Mouse (Mus musculus): ENCODE measurements around the gene Ntn4.
"Not testable (repeated sequence)": the region's sequence is repeated elsewhere in the genome, so short reads cannot be mapped to it uniquely, and the experiment has no call there.

Gene Ntn4

GRCm38 (mm10) chr10:93683896-93684295 lies 43.4 kb downstream of the Ntn4 start:
- no peak for DNase-seq (ENCODE audit: inconsistent ontology term)

- not testable (repeated sequence) for DNase-seq (ENCODE audit: inconsistent ontology term)
These were observed 44.9 kb downstream of the Ntn4 start for GRCm38 (mm10) chr10:93685416-93685815.

DNA sequence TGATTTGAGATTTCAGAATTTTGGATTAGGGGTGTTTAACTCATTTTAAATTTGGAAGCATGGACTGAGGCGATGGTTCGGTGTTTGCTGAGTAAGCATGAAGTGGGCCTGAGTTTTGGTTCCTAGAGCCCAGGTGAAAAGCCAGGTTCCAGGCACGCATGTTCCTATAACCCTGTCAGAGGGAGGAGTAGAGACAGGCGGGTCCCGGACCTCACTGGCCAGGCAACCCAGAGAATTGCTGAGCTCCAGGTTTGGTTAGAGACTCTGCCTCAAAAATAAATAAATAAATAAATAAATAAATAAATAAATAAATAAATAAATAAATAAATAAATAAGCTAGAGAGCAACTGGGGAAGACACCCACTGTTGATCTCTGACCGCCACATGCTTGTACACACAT lies 46.1 kb downstream of the Ntn4 start:
- DNase-seq (ENCODE audit: inconsistent ontology term): no peak

GRCm38 (mm10) chr10:93687781-93688180 lies 47.3 kb downstream of the Ntn4 start:
- no peak for DNase-seq (ENCODE audit: inconsistent ontology term)

GRCm38 (mm10) chr10:93688306-93689171 lies 48.1 kb downstream of the Ntn4 start:
- no peak for DNase-seq (ENCODE audit: inconsistent ontology term)

GRCm38 (mm10) chr10:93691344-93691743 lies 50.9 kb downstream of the Ntn4 start:
- no peak for DNase-seq (ENCODE audit: inconsistent ontology term)

DNA sequence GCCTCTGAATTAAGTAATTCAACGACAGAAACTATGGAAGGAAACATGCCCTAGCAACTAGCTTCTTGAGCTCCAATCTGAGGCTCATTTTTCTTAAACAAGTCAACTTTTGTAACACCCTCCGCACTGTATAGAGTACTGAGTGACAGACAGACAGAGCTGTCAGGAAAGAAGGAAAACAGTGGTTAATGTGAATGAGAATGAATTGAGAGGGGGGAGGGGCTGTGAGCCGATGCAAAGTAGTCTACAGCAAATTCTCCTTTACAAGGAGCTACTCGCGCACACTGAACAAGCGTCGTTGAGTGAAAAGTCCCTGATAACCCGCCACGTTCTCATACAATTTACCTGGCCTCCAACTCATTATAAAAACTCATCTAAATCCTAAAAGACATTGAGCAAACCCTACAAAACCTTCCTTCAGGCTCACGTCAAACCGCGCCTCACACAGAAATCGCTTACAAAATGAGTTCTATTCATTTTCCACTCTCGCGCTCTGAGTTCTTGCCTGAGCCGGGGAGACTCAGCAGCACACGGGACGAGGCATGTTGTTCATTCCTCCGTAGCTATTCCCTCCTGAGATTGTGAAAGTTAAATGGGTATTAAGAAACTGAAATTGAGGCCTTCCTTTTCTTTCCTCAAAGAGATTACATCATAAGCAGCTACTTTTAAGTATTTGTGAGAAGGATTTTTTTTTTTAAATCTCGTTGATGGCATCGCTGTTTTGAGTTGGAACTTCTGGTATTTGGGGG lies 54.7 kb downstream of the Ntn4 start:
- DNase-seq (ENCODE audit: inconsistent ontology term): no peak

- no peak for DNase-seq (ENCODE audit: inconsistent ontology term)
These were observed 55.5 kb downstream of the Ntn4 start for GRCm38 (mm10) chr10:93696001-93696400.

- no peak for DNase-seq (ENCODE audit: inconsistent ontology term)
These were observed 57.5 kb downstream of the Ntn4 start for GRCm38 (mm10) chr10:93697866-93698483.

- no peak for DNase-seq (ENCODE audit: inconsistent ontology term)
These were observed 59.4 kb downstream of the Ntn4 start for GRCm38 (mm10) chr10:93699689-93700478.

DNA sequence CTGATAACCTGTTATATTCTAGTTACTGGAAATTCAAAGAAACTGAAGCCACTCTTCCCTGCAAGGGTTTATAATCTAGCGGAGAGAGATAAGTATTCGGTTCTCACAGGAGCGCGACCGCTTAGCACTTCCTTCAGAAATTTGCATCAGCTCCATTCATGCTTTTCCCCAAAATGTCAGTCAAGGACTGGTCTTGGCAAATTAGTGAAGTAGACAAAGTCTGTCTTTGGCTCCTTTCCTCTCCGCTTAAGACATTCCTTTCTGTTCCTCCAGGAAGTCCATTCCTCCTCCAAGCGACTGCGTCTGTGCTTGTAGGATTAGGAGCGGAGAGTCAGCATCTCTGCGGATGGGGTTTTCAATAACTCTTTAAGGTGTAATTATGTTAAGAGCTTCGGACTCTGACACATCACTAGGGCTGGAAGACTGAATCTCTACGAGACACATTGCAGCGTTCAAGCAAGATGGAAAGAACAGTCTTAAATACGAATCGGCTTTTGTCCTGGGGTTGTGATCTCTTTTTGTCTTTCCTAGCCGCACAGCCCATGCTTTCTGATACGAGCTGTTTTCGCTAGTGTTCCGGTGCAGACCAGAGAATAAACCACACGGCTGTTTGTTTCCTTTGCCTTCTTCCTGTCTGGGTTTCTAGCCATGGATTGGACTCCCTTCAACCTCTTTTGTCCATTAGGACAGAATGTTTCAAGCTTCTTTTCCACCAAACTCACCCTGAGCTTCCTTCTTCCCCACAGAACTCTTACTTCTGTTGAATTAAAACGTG lies 60.3 kb downstream of the Ntn4 start:
- DNase-seq (ENCODE audit: inconsistent ontology term): no peak

- no peak for DNase-seq (ENCODE audit: inconsistent ontology term)
These were observed 63.5 kb downstream of the Ntn4 start for GRCm38 (mm10) chr10:93703946-93704345.

- no peak for DNase-seq (ENCODE audit: inconsistent ontology term)
These were observed 66.9 kb downstream of the Ntn4 start for GRCm38 (mm10) chr10:93707149-93708075.

GRCm38 (mm10) chr10:93708076-93708473 lies 67.6 kb downstream of the Ntn4 start:
- no peak for DNase-seq (ENCODE audit: inconsistent ontology term)

DNA sequence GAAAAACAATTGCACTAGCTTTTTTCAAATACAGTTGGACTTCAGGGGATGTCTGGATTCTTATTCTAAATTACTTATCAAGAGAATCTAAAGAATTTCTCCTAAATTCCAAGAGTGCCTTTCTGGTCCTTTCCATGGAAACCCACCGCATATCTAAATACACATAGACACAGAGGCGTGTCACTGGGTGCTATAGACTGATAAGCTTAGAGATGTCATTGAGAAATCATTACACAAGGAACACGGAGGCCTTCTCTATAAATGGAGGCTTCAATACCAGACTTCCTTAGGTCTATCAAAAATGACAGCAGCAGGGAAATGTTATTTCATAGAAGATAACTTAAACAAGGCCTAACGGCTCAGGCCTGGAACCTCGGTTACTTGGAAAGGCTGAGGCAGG lies 68.0 kb downstream of the Ntn4 start:
- DNase-seq (ENCODE audit: inconsistent ontology term): no peak

DNA sequence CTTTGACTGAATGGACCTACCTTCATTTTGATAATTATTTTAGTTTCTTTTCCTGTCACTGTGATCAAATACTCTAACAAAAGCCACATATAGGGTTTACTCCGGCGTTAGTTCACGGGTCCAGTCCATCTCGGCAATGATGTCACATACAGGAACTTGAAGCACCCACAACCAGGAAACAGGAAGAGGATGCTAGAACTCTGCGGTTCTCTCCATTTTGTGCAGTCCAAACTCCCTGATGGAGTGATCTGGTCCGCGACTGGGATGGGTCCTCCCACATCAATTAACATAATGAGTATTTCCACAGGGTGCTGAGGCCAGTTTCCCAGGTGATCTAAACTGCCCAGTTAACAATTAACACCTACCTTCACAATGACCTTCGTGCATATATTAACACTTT lies 69.1 kb downstream of the Ntn4 start:
- DNase-seq (ENCODE audit: inconsistent ontology term): no peak

- peak; percentile 25 for DNase-seq (ENCODE audit: inconsistent ontology term)
These were observed 81.3 kb downstream of the Ntn4 start for GRCm38 (mm10) chr10:93721625-93722337.

GRCm38 (mm10) chr10:93723942-93724542 lies 83.6 kb downstream of the Ntn4 start:
- DNase-seq (ENCODE audit: inconsistent ontology term): no peak

DNA sequence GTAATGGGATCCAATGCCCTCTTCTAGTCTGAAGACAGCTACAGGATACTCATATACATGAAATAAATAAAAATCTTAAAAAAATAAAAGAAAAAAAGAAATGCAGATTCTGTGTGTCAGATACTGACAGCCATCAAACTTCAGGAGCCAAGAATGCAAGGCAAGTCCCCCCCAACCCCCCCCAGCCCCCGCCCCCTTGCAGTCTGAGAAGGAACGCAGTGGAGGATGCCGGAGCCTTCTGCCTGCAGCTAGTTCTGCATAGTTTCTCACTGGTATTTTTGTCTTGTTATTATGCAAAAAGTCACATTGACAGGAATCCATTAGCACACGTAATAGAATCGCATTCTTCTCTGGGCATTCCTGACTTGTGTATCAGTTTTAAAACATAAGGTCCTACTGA lies 87.7 kb downstream of the Ntn4 start:
- peak; percentile 33 for DNase-seq (ENCODE audit: inconsistent ontology term)

Data from Muller cell, postnatal 12 days (primary cell).